Mouse (Mus musculus) heart, embryonic 11.5 days (tissue): ENCODE measurements around the gene Prkcd. TPM values are rescaled to one million over a fixed set of nuclear protein-coding genes. Genes with fewer than 3 reads are reported as not detected.

Experiments used
- ATAC-seq: fragments of 200-750 bp; cut with Nextera tagmentation; replicated peaks from 2 replicates; pipeline ENCODE4 v1.8.0; 2017; ENCODE audit warnings: moderate library complexity; ENCODE audit not compliant: insufficient number of reproducible peaks, low FRiP score, low TSS enrichment
- H3K27ac ChIP-seq: fragments of 300-500 bp; sonication (generic); 2 replicates; pipeline ENCODE4 v1.5.1; 2014; ENCODE audit warnings: mild to moderate bottlenecking, low read depth, low read length
- H3K27me3 ChIP-seq: fragments of 300-500 bp; sonication (generic); 2 replicates; pipeline ENCODE4 v1.6.1; 2014; ENCODE audit warnings: mild to moderate bottlenecking, low read length, mixed read lengths; ENCODE audit not compliant: control insufficient read depth, insufficient read depth
- H3K36me3 ChIP-seq: fragments of 300-500 bp; sonication (generic); 2 replicates; pipeline ENCODE4 v1.6.1; 2014; ENCODE audit warnings: mild to moderate bottlenecking, low read length, moderate library complexity, mixed read lengths; ENCODE audit not compliant: control insufficient read depth, insufficient read depth
- H3K4me1 ChIP-seq: fragments of 300-500 bp; sonication (generic); 2 replicates; pipeline ENCODE4 v1.6.1; 2014; ENCODE audit warnings: low read length; ENCODE audit not compliant: control insufficient read depth, insufficient read depth
- H3K4me2 ChIP-seq: fragments of 300-500 bp; sonication (generic); 2 replicates; pipeline ENCODE4 v1.6.1; 2014; ENCODE audit warnings: mild to moderate bottlenecking, moderate library complexity
- H3K4me3 ChIP-seq: fragments of 300-500 bp; sonication (generic); 2 replicates; pipeline ENCODE4 v1.5.1; 2014; ENCODE audit warnings: low read depth, low read length
- H3K9ac ChIP-seq: fragments of 300-500 bp; sonication (generic); 2 replicates; pipeline ENCODE4 v1.6.1; 2014; ENCODE audit warnings: mild to moderate bottlenecking, low read depth, low read length, moderate library complexity
- H3K9me3 ChIP-seq: fragments of 300-500 bp; sonication (generic); replicated peaks from 2 replicates; pipeline ENCODE4 v1.6.1; 2016; ENCODE audit warnings: low read length; ENCODE audit not compliant: control insufficient read depth
- WGBS: fragments of 180-500 bp; shearing (Covaris S2); extraction: QIAGEN DNeasy Blood & Tissue Kit; methylation state at CpG from one replicate; pipeline ENCODE4 v1.1.7; 2014; ENCODE audit not compliant: insufficient replicate concordance; 5-methylcytosine and 5-hydroxymethylcytosine counted together
- microRNA-seq: library from miRNA; unstranded; fragments of <30 nt; microRNA quantifications from one replicate; pipeline ENCODE4, GENCODE M21; 2016; ENCODE audit warnings: borderline number of aligned reads
- polyA plus RNA-seq: library from polyadenylated mRNA; unstranded; fragments of >200 nt; fragmentation: Nextera tagmentation; extraction: Ambion mirVana; gene quantifications from 2 replicates; pipeline ENCODE4 v1.2.1, GENCODE M21; 2014

The Prkcd gene
- polyA plus RNA-seq, 1 experiment from 2014 or later = 25.5 TPM

DNA sequence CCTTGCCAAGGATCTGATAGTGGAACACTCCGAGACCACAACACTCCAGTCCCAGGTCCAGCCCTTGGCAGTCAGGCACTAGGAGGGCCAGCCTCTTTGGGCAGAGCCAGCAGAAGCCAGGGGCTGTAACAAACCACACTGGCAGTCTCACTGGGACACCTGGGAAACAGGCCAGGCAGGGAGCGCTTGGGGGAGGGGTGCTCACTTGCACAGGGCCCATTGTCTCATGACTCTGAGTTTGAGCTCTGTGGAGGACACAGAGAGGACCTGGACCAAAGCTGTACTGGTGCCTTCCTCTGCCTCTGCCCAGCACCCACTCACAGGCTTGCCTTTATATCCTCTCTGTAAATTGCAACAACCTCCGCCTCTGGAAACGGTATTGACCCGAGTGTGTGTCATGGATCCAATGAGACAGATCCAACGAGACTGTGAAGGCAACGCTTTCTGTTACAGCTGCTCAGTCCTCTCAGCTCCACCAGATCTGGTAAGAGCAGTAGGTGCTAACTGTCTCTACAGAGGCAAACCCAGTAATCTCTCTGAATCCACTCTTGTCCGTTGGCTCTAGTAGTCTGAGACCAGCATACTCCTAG lies 77.8 kb downstream of the Prkcd start, which contains the start of gene Tkt:
Gene Tkt (plus strand): TSS at position 229 of the 590 bp plus-strand sequence.
- Histone ChIP-seq H3K4me1 (peaks cover 29% of the 10 kb centered on the region), H3K9ac (peak within 1 kb of the TSS; percentile 97), H3K9me3 (no peaks in the 10 kb centered on the region), H3K27me3 (no peaks in the 10 kb centered on the region), H3K27ac (peak within 1 kb of the TSS; percentile 93), H3K4me2 (peak within 1 kb of the TSS; percentile 81), H3K4me3 (peak within 1 kb of the TSS; percentile 86), H3K36me3 (no peaks in the 10 kb centered on the region)
- WGBS = 28% methylated on average over 8 of the region's 8 CpGs
- peak; percentile 10; the same call in 1 of the 2 replicates for ATAC-seq

Small RNA genes within 50 kb of the gene (microRNA-seq; reads per million reads assigned to microRNA genes)
- 3.7 reads per million, percentile 33 among the genes with 10 or more reads in this experiment for gene Mir3076

Other genes starting within 250 kb of the Prkcd start
- gene Dcp1a, start 146.7 kb downstream of the Prkcd start, polyA plus RNA-seq = 21.2 and 21.5 TPM in 2 replicates
- gene Cacna1d, start 134.8 kb downstream of the Prkcd start, polyA plus RNA-seq = 9.7 and 17.5 TPM in 2 replicates
- gene Tkt, start 77.9 kb downstream of the Prkcd start, polyA plus RNA-seq = 38.6 and 54.6 TPM in 2 replicates
- gene Rft1, start 28.1 kb upstream of the Prkcd start, polyA plus RNA-seq = 10.3 and 12.3 TPM in 2 replicates
- 12.0 and 13.2 TPM in 2 replicates for gene Sfmbt1, start 88.6 kb upstream of the Prkcd start, polyA plus RNA-seq
- gene Tmem110, start 199.4 kb upstream of the Prkcd start, polyA plus RNA-seq = 16.0 and 18.2 TPM in 2 replicates